Mouse (Mus musculus) intestine, embryonic 16.5 days (tissue): ENCODE measurements around the gene Edc3. TPM values are rescaled to one million over a fixed set of nuclear protein-coding genes. Genes with fewer than 3 reads are reported as not detected.

Experiments used
- polyA plus RNA-seq: library from polyadenylated mRNA; unstranded; fragments of >200 nt; fragmentation: Nextera tagmentation; extraction: Ambion mirVana; gene quantifications from 2 replicates; pipeline ENCODE4 v1.2.1, GENCODE M21; 2015

Gene Edc3
- polyA plus RNA-seq, 1 experiment from 2014 or later = 28.4 TPM

Other genes starting within 250 kb of the Edc3 start
- gene Scamp5, start 240.5 kb upstream of the Edc3 start, polyA plus RNA-seq = 15.2 and 16.2 TPM in 2 replicates
- gene Rpp25, start 204.5 kb upstream of the Edc3 start, polyA plus RNA-seq = 6.3 and 6.8 TPM in 2 replicates
- 980 and 987 TPM in 2 replicates for gene Cox5a, start 187.3 kb upstream of the Edc3 start, polyA plus RNA-seq
- 13.6 and 13.7 TPM in 2 replicates for gene Fam219b, start 171.0 kb upstream of the Edc3 start, polyA plus RNA-seq
- gene Mpi, start 155.8 kb upstream of the Edc3 start, polyA plus RNA-seq = 58.4 and 59.4 TPM in 2 replicates
- gene Scamp2, start 147.6 kb upstream of the Edc3 start, polyA plus RNA-seq = 95.7 and 97.2 TPM in 2 replicates
- 18.0 and 19.0 TPM in 2 replicates for gene Ulk3, start 119.1 kb upstream of the Edc3 start, polyA plus RNA-seq
- not detected in 2 replicates for gene Cplx3, start 102.3 kb upstream of the Edc3 start, polyA plus RNA-seq
- gene Lman1l, start 87.8 kb upstream of the Edc3 start, polyA plus RNA-seq = not detected in 2 replicates
- gene Csk, start 54.9 kb upstream of the Edc3 start, polyA plus RNA-seq = 35.9 and 36.6 TPM in 2 replicates
- not detected in 2 replicates for gene Cyp1a2, start 24.8 kb upstream of the Edc3 start, polyA plus RNA-seq
- not detected in 2 replicates for gene Cyp1a1, start 20.6 kb upstream of the Edc3 start, polyA plus RNA-seq
- gene Clk3, start 57.3 kb downstream of the Edc3 start, polyA plus RNA-seq = 55.6 and 63.1 TPM in 2 replicates
- 7.5 and 8.7 TPM in 2 replicates for gene Arid3b, start 128.3 kb downstream of the Edc3 start, polyA plus RNA-seq
- 91.3 and 91.6 TPM in 2 replicates for gene Ubl7, start 202.4 kb downstream of the Edc3 start, polyA plus RNA-seq
- gene Sema7a, start 231.6 kb downstream of the Edc3 start, polyA plus RNA-seq = 0.54 and 0.72 TPM in 2 replicates